Mouse (Mus musculus) heart, postnatal 25 days (tissue): ENCODE data around the gene Bhlhe40. TPM values are rescaled to one million over a fixed set of nuclear protein-coding genes. Genes with fewer than 3 reads are reported as not detected.

ENCODE experiments used
- DNase-seq: peaks from one replicate; pipeline ENCODE4 v3.0.0; 2022; ENCODE audit warnings: low spot score
- intact Hi-C: fragments of 180-260 bp; cut with DNase I; formaldehyde crosslinking; loops from one replicate; pipeline ENCODE4 v1.15.1; 2025
- total RNA-seq, 2 experiments: library from RNA; stranded (reverse); gene quantifications; 2 replicates each; pipeline ENCODE4 v1.2.3; 2021

The Bhlhe40 gene
- total RNA-seq: 10 to 100 TPM; 30.2 to 62.0 TPM

DNA sequence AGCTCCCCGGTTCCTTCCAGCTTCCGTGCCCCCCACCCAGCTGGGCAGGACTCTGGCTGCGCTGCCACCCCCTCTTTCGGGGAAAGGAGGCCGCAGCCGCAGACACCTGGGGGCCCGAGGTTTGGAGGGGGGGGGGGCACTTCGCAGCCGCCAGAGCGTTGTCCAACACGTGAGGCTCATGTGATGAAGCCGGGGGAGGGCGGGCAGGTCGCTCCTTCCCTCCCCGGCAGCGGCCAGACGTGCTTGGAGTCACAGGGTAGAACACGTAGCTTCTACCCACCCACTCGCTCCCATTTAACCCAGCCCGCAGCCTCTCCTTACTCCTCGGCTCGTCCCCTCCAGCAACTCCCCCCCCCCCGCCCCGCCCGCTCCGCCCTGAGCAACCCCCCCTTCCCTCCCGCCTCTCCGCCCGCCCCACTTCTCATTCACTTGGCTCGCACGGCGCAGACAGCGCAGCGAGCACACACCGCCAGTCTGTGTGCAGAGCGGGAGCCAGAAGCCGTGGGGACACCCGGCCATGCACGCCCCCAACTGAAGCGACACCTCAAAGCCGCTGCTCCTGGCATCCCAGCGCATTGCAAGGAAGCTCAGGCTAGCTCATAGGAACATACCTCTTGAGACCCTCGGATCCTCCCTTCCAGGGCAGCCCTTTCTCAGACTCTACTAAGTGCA is at the start of gene Bhlhe40:
Gene Bhlhe40 (plus strand): TSS at position 424 of the 672 bp plus-strand sequence.
- intact Hi-C loops: loop anchor here (1.0 to 10.0 kb wide), 3 partner anchors 8 to 426 kb away; no protein-coding TSS in a partner anchor

DNA sequence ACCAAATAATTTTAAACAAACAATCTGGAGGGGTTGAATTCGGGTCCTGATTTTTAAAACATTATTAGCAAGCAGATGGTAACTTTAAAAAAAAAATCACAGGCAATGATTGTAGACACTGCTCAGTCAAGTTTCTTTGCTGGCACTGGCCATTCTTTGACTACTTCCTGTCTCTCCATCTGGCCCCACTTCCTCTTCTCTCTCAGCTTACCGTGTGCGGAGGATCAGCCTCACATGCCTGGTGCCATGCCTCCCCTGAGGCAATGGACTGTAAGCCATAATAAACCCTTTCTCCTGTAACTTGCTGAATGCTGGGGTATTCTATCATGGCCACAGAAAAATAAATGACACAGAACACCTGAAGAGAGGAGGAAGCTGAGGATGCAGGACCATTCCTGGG is 48.8 kb upstream of the Bhlhe40 start:
- intact Hi-C loops: no loop called here
- no peak for DNase-seq

More for the DNA sequence above, at the start of gene Bhlhe40:
- peak; percentile 92 for DNase-seq

DNA sequence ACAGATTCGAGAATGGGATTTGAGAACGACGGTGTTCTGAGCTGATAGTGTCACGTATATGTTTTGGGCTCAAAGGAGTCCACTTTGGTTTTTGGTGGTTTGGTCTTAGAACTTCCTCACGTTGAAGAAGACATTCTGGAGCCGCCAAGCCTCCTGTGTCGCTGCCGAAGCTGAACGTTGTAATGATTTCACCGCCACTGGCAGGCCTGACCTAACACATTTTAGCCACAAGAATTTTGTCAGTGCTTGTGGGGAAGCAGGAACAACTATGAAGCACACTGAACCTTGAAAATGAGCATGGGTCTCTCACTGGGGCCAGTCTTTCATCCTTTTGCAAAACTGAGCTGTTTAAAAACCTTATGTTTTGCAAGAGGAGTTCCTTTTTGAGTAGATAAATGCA is 42.4 kb upstream of the Bhlhe40 start:
- no peak for DNase-seq
- intact Hi-C loops: no loop called here

DNA sequence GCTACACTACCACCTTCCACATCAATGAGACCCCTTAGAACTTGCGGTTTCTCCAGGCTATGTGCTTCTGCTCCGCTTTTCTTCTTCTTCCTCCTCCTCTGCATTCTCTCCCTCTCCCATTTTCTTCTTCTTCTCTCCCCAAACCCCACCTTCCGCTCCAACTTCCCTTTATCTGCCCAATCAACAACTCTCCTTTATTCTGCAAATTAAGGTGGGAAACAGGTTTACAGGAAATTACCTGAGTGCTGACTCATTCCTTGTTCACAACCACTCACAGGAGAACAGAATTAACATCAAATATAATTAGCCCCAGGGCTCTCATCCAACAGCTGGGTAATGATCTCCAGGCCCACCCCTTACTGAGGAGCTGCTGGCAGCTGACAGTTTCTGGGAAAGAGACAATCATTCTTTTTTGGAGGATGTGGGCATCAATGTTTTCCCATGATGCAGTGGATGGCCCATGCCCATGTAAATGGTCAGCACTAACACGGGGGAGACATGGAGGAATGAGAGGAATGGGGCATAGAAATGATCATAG is 37.3 kb upstream of the Bhlhe40 start:
- DNase-seq: no peak
- intact Hi-C loops: no loop called here

DNA sequence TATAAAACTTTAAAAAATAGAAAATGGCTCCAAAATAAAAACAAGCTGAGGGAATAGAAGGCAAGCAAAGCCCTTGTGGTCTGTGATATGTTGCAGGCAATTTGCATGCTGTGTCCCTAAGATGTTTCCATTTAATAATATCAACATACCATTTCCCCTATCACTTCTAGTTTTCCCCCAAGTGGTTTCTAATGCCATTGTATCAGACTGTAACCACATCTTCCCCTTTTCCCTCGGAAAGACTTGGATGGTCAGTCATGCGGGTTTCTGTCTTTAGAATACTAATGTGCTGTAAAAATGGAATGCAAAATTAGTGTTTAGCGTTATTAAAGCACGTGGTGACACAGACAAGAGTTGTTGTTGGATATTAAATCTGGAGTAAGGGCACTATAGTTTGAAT is 35.5 kb upstream of the Bhlhe40 start:
- DNase-seq: no peak
- intact Hi-C loops: no loop called here

DNA sequence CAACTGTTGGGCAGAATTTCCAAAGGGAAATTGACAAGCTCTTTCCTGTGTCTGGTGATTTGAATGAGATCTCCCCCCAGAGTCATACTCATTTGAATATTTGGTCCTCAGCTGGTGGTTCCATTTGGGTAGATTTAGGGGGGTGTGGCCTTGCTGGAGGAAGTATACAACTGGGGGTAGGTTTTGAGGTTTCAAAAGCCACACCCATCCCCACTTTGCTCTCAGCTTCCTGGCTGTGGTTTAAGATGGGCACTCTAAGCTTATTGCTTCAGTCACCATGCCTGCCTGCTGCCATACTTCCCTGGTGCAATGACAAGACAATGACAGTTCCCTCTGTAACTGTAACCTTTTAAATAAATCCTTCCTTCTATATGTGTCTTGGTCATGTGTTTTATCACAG is 29.7 kb upstream of the Bhlhe40 start:
- DNase-seq: no peak
- intact Hi-C loops: no loop called here

DNA sequence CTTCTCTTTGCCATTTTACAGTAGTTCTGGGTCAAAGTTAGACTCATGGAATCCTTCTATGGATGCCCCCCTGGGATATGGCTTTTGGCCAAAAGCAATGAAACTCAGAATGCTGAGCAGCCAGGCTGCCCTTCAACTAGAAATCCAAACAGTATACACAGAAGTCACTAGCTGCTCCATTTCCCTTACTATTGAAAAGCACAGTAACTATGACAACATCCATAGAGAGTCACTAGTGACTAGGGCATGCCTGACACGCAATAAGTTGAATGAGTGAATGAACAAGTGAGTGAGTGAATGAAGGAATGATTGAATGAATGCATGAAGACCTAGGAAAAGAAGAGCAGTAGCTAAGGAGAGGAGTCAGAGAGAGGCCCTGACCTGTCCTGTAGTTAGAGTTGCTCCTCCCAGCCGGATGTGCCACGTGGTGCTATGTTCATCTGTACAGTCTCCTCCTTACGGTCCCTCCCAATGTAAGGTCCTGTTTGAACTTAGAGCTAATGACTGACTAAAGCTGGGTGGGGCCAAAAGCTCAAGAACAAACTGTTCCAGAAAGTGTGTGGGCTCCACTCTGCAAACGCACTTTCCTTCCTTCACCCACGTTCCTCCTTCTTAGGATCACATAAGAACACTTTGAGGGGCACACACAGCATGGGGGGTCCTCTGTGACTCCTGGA is 22.1 kb upstream of the Bhlhe40 start:
- intact Hi-C loops: no loop called here

DNA sequence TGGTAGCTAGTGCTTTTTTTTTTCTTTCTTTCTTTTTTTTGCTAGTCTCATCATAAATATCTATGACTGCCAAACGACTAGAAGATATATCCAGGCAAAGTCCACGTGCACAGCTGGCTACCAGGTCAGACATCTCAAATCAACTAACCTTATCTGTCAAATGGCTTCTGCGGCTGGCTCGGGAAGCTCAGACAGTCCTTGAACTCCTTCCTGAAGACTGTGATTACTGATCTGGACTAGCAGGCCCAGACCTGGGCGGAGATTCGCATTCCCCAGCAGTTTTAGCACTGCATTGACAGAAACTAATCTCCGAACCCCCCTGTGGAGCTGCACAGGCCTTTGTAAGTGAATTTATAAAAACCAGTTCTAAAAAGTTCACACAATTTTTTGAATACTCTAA is 18.4 kb upstream of the Bhlhe40 start:
- no peak for DNase-seq
- intact Hi-C loops: no loop called here

More for the DNA sequence above, 22.1 kb upstream of the Bhlhe40 start:
- DNase-seq: no peak

DNA sequence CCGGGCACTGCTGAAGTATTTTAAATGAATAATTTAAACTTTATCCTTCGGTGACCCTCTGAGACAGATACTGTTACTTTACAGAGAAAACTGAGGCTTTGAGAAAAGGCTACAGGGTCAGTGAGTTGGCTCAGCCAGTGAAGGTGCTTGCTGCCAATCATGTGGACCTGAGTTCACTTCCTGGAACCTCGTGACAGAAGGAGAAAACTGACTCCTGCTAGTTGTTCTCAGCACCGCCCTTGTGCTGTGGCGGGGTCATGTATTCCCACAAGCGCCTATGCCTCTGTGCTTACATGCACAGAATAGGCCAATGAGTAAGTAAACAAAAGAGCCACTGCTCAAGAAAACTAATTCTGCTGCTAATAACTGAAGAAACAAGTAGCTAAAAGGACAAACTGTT is 17.4 kb upstream of the Bhlhe40 start:
- no peak for DNase-seq
- intact Hi-C loops: no loop called here

DNA sequence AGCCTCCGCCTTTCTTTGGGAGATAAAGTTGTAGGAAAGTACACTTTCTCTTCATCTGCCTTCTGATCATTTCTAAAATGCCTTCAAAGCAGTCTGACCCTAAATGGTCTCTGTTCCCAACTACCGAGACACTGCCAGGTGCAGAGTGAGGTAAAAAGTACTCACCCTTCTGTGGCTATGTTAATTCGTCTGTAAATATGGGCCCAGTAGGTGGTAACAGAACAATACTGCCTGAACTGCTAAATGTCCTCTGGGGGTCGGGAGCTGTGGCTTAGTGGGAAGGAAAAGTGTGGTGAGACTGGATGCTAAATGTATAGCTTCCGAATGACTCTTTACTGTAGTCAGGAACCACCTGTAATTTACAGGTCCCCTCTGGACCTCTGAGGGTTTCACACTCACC is 16.1 kb upstream of the Bhlhe40 start:
- intact Hi-C loops: no loop called here
- no peak for DNase-seq

DNA sequence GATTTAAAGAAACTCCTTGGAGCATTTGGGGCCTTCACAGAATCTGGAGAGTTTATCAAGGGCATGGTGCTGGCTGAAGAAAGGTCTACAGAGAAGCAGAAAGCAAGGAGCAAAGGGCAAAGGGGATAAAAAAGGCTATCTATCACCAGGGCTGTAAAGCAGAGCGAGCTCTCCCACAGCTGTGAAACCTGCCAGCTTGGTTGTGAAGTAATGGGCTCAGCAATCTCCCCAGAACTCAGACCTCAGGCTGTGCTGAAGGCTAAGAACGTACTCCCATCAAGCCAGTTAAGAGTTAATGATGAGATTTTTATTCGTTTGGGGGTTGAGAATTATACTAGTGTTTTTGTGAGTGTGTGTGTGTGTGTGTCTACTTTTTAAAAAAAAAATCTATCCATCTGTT is 13.3 kb upstream of the Bhlhe40 start:
- intact Hi-C loops: no loop called here
- DNase-seq: no peak

DNA sequence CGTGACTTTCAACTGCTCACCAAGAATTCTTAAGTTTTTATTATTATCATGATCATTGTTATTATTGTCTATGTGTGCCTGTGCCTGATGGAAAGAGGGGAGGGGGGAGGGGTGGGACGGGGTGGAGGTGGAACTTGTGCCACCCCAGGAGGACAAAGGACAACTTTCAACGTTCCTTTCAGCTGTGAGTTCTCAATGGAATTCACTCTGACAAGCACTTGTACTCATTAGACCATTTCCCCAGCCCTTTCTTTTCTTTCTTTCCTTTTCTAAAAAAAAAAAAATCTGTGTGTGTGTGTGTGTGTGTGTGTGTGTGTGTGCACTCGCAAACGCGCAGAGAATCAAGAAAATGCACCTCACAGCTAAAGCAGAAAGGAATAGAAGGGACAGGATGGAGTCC is 12.4 kb upstream of the Bhlhe40 start:
- intact Hi-C loops: no loop called here
- DNase-seq: no peak

DNA sequence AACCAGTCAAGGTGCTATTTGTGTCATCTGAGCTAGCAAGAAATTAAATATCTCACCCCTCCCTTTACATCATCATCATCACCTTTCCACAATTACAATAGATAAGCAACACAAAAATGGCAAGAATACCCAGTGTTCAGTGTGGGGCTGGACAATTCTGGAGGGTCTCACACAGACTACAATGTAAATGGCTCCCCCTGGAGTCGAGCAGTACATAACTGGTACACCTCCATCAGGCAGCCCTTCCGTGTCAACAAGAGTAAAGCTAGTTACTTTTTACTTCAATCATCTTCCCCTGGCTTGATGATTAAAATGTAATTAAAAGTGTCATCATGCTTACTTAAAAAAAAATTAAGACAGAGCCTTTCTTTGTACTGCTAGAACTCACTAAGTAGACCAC is 4.6 kb upstream of the Bhlhe40 start:
- intact Hi-C loops: no loop called here
- DNase-seq: no peak

DNA sequence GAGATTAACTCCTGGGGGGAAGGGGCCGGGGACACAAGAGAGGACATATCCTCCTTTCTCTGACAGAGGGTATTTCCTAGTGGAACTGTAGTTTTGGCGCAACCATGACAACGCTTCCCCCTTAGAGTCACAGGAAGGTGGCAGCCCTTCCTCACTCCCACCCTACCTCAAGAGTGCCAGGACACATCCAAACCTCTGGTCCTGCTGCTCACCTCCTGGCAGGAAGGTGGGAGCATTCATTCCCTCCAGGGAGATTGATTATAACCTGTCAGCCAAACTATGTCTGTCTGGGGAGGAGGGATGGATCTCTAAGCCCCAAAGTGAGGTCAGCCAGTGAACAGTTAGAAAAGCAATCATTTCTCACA is 2.4 kb upstream of the Bhlhe40 start:
- peak; percentile 30 for DNase-seq
- intact Hi-C loops: loop anchor here (2.0 kb wide), 2 partner anchors 125 to 231 kb away; no protein-coding TSS in a partner anchor

DNA sequence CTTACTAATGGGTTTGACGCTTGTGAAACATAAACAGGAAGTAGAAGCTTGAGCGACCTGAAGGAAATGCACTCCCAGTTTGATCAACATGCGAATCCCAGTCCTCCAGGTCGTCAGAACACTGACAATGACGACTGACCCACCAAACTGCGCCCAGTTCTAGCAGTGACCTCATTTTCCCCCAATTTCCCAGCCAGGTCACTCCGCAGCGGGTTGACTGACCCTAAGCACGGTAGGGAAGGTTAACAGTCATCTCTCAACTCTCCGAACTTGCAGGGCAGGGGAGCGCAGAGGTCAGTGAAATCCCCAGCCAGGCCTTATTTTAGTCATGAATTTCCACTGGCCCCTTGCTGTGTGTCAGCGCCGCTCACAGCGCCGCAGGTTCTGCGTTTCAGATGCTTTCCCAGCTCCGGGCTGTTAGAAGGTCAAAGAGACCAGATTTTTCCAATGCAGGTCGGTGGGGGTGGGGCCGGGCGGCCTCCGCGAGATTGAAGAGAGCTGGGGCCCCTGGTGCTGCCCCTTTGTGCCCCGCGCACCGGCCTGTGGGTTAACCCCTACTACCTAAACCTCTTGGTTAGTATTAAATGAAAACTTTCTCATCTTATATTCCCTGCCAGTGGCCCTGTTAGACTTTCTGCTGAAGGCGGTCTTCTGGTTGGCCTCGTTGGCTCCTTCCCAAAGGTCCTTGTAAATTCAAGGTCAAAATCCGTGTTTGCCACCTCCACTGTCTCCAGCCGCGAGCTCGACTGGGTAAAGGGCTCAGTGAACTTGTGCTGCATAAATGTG is 1.8 kb upstream of the Bhlhe40 start:
- peak; percentile 46 for DNase-seq
- intact Hi-C loops: loop anchor here (1.0 to 2.0 kb wide), 3 partner anchors 88 to 232 kb away; no protein-coding TSS in a partner anchor

DNA sequence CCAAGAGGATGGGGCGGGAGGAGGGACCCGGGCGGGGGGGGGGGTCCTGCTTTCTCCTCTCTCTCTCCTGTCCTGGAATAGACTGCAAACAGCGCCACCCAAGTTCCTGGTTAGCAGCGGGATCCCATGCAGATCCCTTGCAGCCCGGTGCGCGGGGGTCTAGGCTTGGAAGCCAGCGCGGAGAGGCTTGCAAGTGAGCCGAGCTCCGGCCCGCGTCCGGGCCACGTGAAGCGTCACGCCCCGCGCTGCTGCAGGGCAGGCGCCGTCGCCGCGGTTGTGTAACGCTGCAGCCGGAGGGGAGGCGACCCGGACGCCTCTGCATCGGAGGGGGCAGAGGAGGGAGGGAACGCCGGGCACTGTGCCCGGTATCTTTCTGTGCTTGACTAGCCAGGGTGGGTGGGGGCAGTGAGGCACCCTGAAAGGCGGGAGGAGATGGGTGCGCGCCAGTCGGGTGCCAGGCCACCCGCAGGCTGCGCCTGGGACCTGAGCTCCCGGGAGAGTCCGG is 1.2 kb upstream of the Bhlhe40 start:
- intact Hi-C loops: loop anchor here (1.0 to 2.0 kb wide), 3 partner anchors 89 to 232 kb away; no protein-coding TSS in a partner anchor
- DNase-seq: peak; percentile 93

DNA sequence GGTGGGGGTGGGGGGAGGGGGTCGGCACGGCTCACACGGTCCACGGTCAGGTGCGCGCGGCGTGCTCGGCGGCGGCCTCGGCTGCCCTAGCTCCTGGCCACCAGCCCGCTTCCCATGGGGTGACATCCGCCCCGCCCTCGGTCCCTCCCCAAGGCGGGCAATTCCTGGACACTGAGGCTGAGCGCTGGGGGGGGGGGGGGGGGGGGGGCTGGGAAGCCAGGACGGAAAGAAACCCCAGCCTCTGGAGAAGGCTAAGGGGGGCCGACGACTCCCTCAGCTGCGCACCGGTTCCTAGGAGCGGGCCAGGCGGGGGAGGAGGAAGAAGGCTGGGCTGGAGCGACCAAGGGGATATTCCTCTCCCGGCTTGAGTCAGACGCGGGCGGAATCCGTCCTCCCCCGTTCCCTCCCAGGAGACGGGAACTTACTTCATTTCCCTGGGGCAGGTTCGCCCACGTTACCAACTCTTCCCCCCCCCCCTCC is 663 bp upstream of the Bhlhe40 start:
- intact Hi-C loops: loop anchor here (1.0 to 10.0 kb wide), 6 partner anchors 9 to 425 kb away; no protein-coding TSS in a partner anchor
- peak; percentile 92 for DNase-seq

DNA sequence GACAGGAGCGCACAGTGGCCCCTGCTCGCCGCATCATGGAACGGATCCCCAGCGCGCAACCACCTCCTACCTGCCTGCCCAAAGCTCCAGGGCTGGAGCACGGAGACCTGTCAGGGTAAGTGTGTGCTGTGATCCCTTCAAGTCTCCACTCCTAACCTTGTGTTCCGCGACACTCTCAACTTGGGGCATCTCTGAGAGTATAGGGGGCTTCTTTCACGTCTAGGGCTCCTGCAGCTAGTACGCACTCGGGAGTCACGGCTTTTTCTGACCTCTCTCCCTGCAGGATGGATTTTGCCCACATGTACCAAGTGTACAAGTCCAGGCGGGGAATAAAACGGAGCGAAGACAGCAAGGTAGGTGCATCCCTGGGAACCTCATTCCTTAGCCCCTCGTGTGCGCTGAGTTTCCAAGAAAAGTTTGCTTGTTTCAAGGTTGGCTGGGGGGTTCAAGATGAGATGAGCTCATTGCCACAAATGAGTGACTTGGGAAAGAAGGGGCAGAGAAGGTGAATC is 505 bp downstream of the Bhlhe40 start:
- DNase-seq: no peak
- intact Hi-C loops: loop anchor here (1.0 to 10.0 kb wide), 3 partner anchors 7 to 426 kb away; no protein-coding TSS in a partner anchor

DNA sequence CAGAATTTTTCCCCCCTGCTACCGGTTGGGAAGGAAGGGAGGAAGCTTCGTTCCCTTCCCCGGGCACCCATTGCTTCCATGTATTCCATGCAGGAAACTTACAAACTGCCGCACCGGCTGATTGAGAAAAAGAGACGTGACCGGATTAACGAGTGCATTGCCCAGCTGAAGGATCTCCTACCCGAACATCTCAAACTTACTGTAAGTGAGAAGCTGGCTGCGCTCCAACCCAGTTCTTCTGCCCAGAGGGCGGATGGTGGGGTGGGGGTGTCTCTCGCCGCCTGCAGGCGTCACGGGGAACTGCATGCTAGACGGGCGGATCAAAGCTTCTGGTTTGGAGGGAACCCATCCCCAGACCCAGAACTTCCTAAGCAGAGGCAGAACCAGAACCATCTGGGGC is 983 bp downstream of the Bhlhe40 start:
- peak; percentile 84 for DNase-seq
- intact Hi-C loops: loop anchor here (5.0 to 10.0 kb wide), 2 partner anchors 244 to 427 kb away; no protein-coding TSS in a partner anchor

DNA sequence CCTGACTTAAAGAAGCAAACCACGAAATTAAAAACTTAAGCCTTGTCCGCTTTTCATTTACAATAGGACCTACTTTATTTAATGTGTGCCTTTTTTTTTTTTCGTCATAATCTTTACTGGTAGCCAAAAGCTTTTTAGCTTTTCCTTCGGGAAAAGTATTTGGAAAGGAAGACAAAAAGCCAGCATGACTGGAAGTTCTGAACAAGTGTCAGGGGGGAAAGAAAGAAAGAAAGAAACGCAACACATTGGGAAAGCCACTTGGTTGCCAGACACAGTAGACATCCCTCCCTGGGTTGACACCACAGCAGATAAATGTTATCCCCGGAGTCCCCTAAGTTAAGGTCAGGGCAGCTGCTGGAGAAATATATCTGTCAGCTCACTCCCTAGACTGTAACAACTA is 1.5 kb downstream of the Bhlhe40 start:
- no peak for DNase-seq
- intact Hi-C loops: loop anchor here (5.0 to 10.0 kb wide), 2 partner anchors 245 to 427 kb away; no protein-coding TSS in a partner anchor
